Mouse (Mus musculus): ENCODE data around the gene Kirrel2.

- TF ChIP-seq CTCF (IDR thresholded peaks at IDR 0.05; ENCODE audit: extremely low read depth, insufficient read length, insufficient replicate concordance, low read depth, low read length) (no peak), POLR2A (IDR thresholded peaks at IDR 0.05; ENCODE audit: low read depth, low read length) (no peak)
Measured at GRCm38 (mm10) chr7:30444154-30444970, 13.1 kb downstream of the Kirrel2 start.
